Mouse (Mus musculus) gastrocnemius, postnatal 10 days (tissue): Measurements from ENCODE around the gene Ceacam5. TPM values are rescaled to one million over a fixed set of nuclear protein-coding genes. Genes with fewer than 3 reads are reported as not detected.

ENCODE experiments used
- DNase-seq: peaks from one replicate; pipeline ENCODE4 v3.0.0; 2021; ENCODE audit warnings: mixed read lengths
- long read RNA-seq, 2 experiments: library from polyadenylated mRNA; stranded (forward); transcript quantifications; one replicate each; pipeline ENCODE4 v2.0.0; 2021
- total RNA-seq, 2 experiments: library from RNA; stranded (reverse); gene quantifications; 2 replicates each; pipeline ENCODE4 v1.2.3; 2021

The Ceacam5 gene
- total RNA-seq = not detected
- long read RNA-seq, experiment 1 = 0 reads
- long read RNA-seq, experiment 2 = 0 reads

GRCm38 (mm10) chr7:17712938-17713337 lies at the start of gene Ceacam5:
Gene Ceacam5 (plus strand): TSS chr7:17713238.
- no peak for DNase-seq

Other genes with a start within 250 kb of the Ceacam5 start
- not detected for gene Ceacam14, start 99.4 kb downstream of the Ceacam5 start, total RNA-seq
- not detected for gene Gm5155, start 158.5 kb downstream of the Ceacam5 start, total RNA-seq